Mouse (Mus musculus): ENCODE data around the gene Rras.

Gene Rras

DNA sequence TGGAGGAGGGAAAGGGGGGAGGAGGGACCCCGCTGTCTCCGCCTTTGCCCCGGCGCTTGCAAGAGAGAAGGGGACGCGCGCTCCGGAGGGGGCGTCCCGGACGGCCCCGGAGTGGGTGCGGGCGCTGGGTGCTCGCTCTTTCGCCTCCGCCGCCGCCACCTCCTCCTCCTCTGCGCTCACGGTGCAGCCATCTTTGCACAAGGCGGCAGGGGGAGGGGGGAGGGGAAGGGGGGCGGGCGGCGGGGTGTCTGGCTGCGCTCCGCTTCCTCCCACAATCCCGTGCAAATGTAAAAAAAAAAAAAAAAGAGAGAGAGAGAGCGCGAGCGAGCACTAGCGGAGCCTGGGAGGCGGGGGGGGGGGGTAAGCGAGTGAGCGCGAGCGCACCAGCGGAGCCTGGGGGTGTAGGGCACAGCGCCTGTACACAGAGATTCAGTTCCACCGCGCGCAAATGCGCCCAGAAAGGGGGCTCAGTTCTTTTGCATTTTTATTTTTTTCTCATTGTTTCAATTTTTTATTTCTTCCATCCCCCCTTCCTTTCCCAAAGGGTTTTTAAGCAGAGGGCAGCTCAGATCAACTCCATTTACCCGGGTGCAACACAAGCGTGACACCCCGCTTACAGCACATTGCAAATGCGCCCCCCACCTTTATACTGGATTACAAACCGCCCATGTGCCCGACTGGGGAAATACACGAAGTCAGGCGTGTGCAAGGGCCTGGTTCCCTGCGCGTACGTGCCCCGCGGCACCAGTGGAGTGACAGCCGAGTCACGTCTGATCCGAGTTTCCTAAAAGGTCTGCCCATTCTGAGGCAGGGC is 35.6 kb downstream of the Rras start:
- peak; percentile 55 for DNase-seq (ENCODE audit: low read depth)

GRCm38 (mm10) chr7:45053931-45054510 is 36.3 kb downstream of the Rras start:
- DNase-seq (ENCODE audit: low read depth) = peak; percentile 97

DNA sequence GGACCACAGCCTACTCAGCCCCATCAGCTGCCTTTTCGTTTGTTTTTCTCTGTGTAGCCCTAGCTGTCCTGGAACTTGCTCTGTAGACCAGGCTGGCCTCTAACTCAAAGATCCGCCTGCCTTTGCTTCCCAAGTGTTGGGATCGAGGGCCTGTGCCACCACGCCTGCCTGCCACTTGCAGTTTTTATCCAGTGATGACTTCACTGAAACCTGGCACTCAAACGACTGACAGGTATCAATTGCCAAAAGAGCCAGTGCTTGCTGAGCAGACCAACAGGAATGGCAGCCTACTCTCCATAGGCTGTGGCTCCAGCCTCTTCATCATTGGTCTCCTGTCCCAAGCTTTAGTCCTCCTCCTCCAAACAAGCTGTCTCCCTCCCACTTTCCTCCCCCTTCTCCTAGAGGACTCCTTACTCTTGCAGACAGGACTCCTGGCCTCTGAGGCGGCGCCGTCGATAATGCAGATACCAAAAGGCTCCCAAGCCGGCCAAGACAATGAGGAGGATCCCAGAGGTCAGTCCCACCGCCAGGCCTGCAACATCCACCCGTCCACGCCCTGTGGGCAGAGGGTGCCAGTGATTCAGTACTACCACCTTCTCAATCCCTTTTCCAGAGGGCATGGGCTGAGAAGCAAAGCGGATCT is 38.7 kb downstream of the Rras start:
- no peak for DNase-seq (ENCODE audit: low read depth)

GRCm38 (mm10) chr7:45056972-45057348 is 39.2 kb downstream of the Rras start:
- no peak for DNase-seq (ENCODE audit: low read depth)

DNA sequence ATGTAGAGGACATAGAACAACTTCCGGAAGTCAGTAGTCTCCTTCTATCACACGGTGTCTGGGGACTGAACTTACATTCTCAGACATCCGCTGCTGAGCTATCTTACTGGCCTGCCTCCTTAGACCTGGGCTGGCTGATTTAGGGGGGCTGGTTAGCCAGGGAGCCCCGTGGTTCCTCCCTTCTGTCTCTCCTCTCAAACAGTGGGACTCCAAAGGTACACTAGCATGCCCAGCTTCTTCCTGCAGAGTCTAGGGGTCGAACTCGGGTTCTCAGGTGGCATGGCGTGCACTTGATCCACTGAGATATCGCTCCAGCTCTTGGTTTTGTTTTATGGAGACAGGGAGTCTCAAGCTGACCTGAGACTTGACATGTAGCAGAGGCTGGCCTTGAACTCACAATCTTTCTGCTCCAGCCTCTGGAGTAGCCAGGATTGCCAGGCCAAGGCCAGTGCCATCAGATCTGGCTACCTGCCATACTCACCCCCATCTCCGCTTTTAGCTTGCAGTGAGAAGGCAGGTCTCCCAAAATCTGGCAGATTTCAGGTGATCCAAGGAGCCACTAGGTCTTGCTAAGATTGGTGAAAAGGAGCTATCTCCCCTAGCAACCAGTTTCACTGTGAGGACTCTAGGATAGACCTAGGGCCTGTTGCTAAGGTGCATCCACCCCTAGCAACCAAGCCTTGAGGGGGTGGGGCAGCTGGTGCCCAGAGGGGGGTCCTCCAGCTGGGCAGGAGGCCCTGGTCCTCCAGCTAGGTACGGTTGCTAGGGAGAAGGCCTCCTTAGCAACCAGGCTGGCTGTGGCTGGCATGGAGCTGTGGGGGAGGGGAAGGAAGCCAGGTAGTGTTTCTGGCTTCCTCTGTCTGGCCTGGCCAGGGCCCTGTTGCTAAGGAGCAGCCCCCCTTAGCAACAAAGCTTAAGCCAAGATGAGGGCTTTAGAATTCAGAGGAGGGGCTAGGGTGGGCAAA is 41.1 kb downstream of the Rras start:
- DNase-seq (ENCODE audit: low read depth) = no peak

DNA sequence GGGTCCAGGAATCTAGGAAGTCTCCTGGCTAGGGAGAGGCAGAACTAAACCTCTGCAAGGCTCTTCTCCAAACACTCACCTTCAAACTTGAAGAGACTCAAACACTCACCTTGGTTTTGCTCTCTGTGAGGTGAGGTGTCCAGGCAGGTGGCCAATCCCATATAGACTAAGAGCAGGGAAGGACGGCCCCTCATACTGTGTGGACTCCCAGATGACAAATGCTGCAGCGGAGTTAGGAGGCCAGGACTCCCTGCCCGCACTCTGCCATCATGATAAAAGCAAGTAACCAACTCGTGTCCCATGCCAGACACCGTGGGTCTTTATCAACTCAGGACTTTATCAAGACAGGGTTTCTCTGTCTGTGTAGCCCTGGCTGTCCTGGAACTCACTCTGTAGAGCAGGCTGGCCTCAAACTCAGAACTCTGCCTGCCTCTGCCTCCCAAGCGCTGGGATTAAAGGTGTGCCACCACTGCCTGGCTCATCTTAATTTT is 42.9 kb downstream of the Rras start:
- no peak for DNase-seq (ENCODE audit: low read depth)

GRCm38 (mm10) chr7:45061532-45062075 is 43.8 kb downstream of the Rras start:
- no peak for DNase-seq (ENCODE audit: low read depth)

- DNase-seq (ENCODE audit: low read depth) = peak; percentile 100
These were observed 44.6 kb downstream of the Rras start, which contains the start of the genes Nosip and Prrg2 for GRCm38 (mm10) chr7:45062239-45062835. TSS of gene Nosip (plus strand) at chr7:45062429. TSS of gene Prrg2 (minus strand) at chr7:45062677.

- DNase-seq (ENCODE audit: low read depth) = no peak
These were observed 49.6 kb downstream of the Rras start for GRCm38 (mm10) chr7:45067190-45067999.

GRCm38 (mm10) chr7:45068000-45068318 is 50.2 kb downstream of the Rras start:
- DNase-seq (ENCODE audit: low read depth) = peak; percentile 69

- no peak for DNase-seq (ENCODE audit: low read depth)
These were observed 51.9 kb downstream of the Rras start for GRCm38 (mm10) chr7:45069671-45070070.

Measured in c-Kit-positive CD71-negative TER-119-negative erythroid progenitor cells, embryonic 14.5 days (primary cell).